11 mouse cellular contexts compared by ENCODE assay signal in genomic region chr19:37534737-37535365, GRCm38 (mm10). TPM values are rescaled to one million over a fixed set of nuclear protein-coding genes. Genes with fewer than 3 reads are reported as not detected.
DNase-seq lines count a peak whose midpoint lies in the region; ATAC-seq and TF ChIP-seq lines count a peak whose summit lies in the region.
"Had no signal": no experiment of that assay in that cellular context is flagged by ENCODE, and none has a peak within 500 bp of the region (broad histone marks: within the 10 kb centered on the region; RNA-seq: fewer than 3 reads in every experiment).

No protein-coding gene starts in this region.

- peak; percentile 10 for DNase-seq in thymus, adult 2 months
- DNase-seq in thymus, postnatal 36 days = no peak
- DNase-seq in lung, postnatal 36 days = peak; percentile 80
- no peak for DNase-seq in midbrain, embryonic 14.5 days
- DNase-seq in right cerebral cortex, postnatal 36 days (ENCODE audit: low spot score in 2 of 2) = no peak
- no peak for DNase-seq in urinary bladder, adult 18-20 months (ENCODE audit: low spot score in 2 of 2)
- DNase-seq: adrenal gland, adult 8-10 months; cerebellum, adult 2 months; layer of hippocampus, postnatal 36 days had no signal

- H3K36me3 ChIP-seq in thymus, adult 2 months (ENCODE audit: control insufficient read depth, insufficient read depth, low read length) = no peaks in the 10 kb centered on the region
- H3K36me3 ChIP-seq in midbrain, embryonic 14.5 days (ENCODE audit: control insufficient read depth, insufficient read depth, low read length) = no peaks in the 10 kb centered on the region
- H3K36me3 ChIP-seq: heart, embryonic 15.5 days had no signal

- no peak overlapping the region for H3K4me2 ChIP-seq in midbrain, embryonic 14.5 days (ENCODE audit: low read length)
- H3K4me2 ChIP-seq: heart, embryonic 15.5 days had no signal

- peak overlapping the region; percentile 38; the same call in 1 of the 2 replicates for H3K27ac ChIP-seq in thymus, adult 2 months (ENCODE audit: control insufficient read depth, insufficient read depth, low read length)
- no peak overlapping the region for H3K27ac ChIP-seq in midbrain, embryonic 14.5 days (replicated peaks; ENCODE audit: low read depth, low read length)
- H3K27ac ChIP-seq: heart, embryonic 15.5 days had no signal

- H3K4me3 ChIP-seq in thymus, adult 2 months (ENCODE audit: control insufficient read depth, insufficient read depth, low read length) = no peak overlapping the region
- no peak overlapping the region for H3K4me3 ChIP-seq in midbrain, embryonic 14.5 days (replicated peaks; ENCODE audit: low read depth, low read length)
- H3K4me3 ChIP-seq: heart, embryonic 15.5 days had no signal

- 8% methylated on average over 3 of the region's 3 CpGs for WGBS in thymus, adult 2 months
- WGBS in midbrain, embryonic 14.5 days = 61% methylated on average over 3 of the region's 3 CpGs

- no peak for TF ChIP-seq CTCF in thymus, adult 2 months (IDR thresholded peaks at IDR 0.05; ENCODE audit: borderline replicate concordance, control insufficient read depth, extremely low read depth, insufficient read depth, low read length, poor library complexity)

- ATAC-seq in common myeloid progenitor, adult 5-6 weeks (replicated peaks; ENCODE audit: low read depth, poor library complexity, severe bottlenecking) = peak; percentile 69
- no peak for ATAC-seq in midbrain, embryonic 14.5 days (ENCODE audit: low FRiP score, low TSS enrichment)

- no peak for TF ChIP-seq POLR2A in thymus, adult 2 months (IDR thresholded peaks at IDR 0.05; ENCODE audit: control insufficient read depth, extremely low read depth, insufficient read depth, low read length, poor library complexity)

- no peaks in the 10 kb centered on the region for H3K9me3 ChIP-seq in midbrain, embryonic 14.5 days (ENCODE audit: control insufficient read depth, low read length)
- H3K9me3 ChIP-seq: heart, embryonic 15.5 days had no signal

- peaks cover 3% of the 10 kb centered on the region for H3K4me1 ChIP-seq in thymus, adult 2 months (replicated peaks; ENCODE audit: control insufficient read depth, insufficient read depth, low read length)
- H3K4me1 ChIP-seq in midbrain, embryonic 14.5 days (ENCODE audit: control insufficient read depth, insufficient read depth, low read length) = no peaks in the 10 kb centered on the region

- no peaks in the 10 kb centered on the region for H3K27me3 ChIP-seq in thymus, adult 2 months (ENCODE audit: control insufficient read depth, insufficient read depth, low read length)
- H3K27me3 ChIP-seq in midbrain, embryonic 14.5 days (ENCODE audit: control insufficient read depth, insufficient read depth, low read length) = no peaks in the 10 kb centered on the region
- H3K27me3 ChIP-seq: heart, embryonic 15.5 days had no signal

- H3K9ac ChIP-seq in midbrain, embryonic 14.5 days (replicated peaks; ENCODE audit: low read length) = no peak overlapping the region
- H3K9ac ChIP-seq: heart, embryonic 15.5 days had no signal

RNA-seq across cellular contexts. Expression of gene Exoc6, which starts 15.4 kb away (rescaled TPM):
- 6.7 and 8.7 TPM in 2 replicates for polyA plus RNA-seq in thymus, adult 2 months (2012; rRNA removed)
- 108 and 109 TPM in 2 replicates for total RNA-seq in common myeloid progenitor, adult 5-6 weeks (2017)
- polyA plus RNA-seq in midbrain, embryonic 14.5 days (2014; fragmentation: Nextera tagmentation; extraction: Ambion mirVana) = 19.3 and 21.4 TPM in 2 replicates

Comparison
In these comparisons a context has a peak if more than half of its experiments do, and no peak if none do; other contexts are left out.
1. DNase-seq: peak in thymus, adult 2 months (single experiment) and lung, postnatal 36 days (single experiment); none in thymus, postnatal 36 days (0 of 2), midbrain, embryonic 14.5 days (single experiment), right cerebral cortex, postnatal 36 days (0 of 2) and urinary bladder, adult 18-20 months (0 of 2).